Mouse (Mus musculus): ENCODE measurements around the gene Smcp. TPM values are rescaled to one million over a fixed set of nuclear protein-coding genes. Genes with fewer than 3 reads are reported as not detected.

The Smcp gene
- polyA plus RNA-seq (2015; fragmentation: Nextera tagmentation; extraction: Ambion mirVana), result not detected in 2 replicates

DNA sequence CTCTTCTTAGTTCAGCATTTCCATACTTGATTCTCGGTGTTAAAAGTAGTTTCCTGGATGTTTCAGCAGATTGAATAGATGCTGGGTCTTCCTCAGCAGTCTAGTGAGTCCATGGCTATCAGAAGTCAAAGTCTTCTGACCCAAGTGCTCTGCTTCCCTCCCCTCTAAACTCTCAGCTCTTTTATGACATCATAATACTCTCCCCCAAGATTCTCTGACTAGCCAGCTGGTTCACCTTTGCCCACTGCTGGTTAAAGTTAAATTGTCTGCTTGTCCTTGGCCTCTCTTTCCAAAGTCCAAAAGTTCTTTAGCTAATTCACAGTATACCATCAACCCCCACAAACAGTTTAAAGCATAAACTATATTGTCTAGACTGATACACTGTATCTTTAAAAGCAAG lies at the start of gene Smcp:
TSS of gene Smcp (minus strand) at position 140 of the 400 bp plus-strand sequence.
- Histone ChIP-seq H3K9me3 (replicated peaks; ENCODE audit: low read length) (no peaks in the 10 kb centered on the region), H3K4me2 (ENCODE audit: low read length) (no peak within 1 kb of the TSS), H3K27ac (no peak within 1 kb of the TSS), H3K4me3 (replicated peaks; ENCODE audit: low read depth, low read length) (no peak within 1 kb of the TSS), H3K9ac (ENCODE audit: low read depth, low read length) (no peak within 1 kb of the TSS), H3K4me1 (replicated peaks; ENCODE audit: insufficient read depth, low read length) (no peaks in the 10 kb centered on the region), H3K36me3 (ENCODE audit: insufficient read depth, low read length) (no peaks in the 10 kb centered on the region), H3K27me3 (ENCODE audit: insufficient read depth, low read length) (no peaks in the 10 kb centered on the region)
- WGBS, result 78% methylated on average over 1 of the region's 1 CpGs
- TF ChIP-seq CTCF (IDR thresholded peaks at IDR 0.05; ENCODE audit: low read depth), result no peak
- DNase-seq (ENCODE audit: low spot score) (no peak), ATAC-seq (replicated peaks; ENCODE audit: low FRiP score, low read depth) (no peak)

DNA sequence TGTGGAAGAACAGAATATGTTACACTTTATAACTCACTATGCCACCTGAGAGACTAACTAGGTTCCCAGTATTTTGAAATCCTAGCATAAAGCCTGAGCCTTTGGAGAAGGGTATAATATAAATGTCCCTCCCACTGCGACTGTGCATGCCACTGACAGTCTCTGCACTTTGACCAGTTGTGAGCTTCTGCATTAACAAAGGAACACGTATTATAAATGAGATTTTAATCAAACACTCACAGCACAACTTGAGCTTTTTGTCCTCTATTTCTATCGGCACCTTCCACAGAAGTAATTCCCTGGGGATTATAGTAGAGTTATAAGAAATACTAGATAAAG lies 49.8 kb upstream of the Smcp start:
- H3K9me3 ChIP-seq (replicated peaks; ENCODE audit: low read length), result no peaks in the 10 kb centered on the region
- no peak overlapping the region for H3K4me3 ChIP-seq (replicated peaks; ENCODE audit: low read depth, low read length)
- DNase-seq (ENCODE audit: low spot score) (no peak), ATAC-seq (replicated peaks; ENCODE audit: low FRiP score, low read depth) (peak; percentile 78)
- 62% methylated on average over 3 of the region's 3 CpGs for WGBS
- no peak for TF ChIP-seq CTCF (IDR thresholded peaks at IDR 0.05; ENCODE audit: low read depth)
- H3K27me3 ChIP-seq (ENCODE audit: insufficient read depth, low read length), result no peaks in the 10 kb centered on the region
- H3K9ac ChIP-seq (ENCODE audit: low read depth, low read length), result no peak overlapping the region
- H3K27ac ChIP-seq, result no peak overlapping the region
- no peaks in the 10 kb centered on the region for H3K36me3 ChIP-seq (ENCODE audit: insufficient read depth, low read length)
- H3K4me1 ChIP-seq (replicated peaks; ENCODE audit: insufficient read depth, low read length), result no peaks in the 10 kb centered on the region
- no peak overlapping the region for H3K4me2 ChIP-seq (ENCODE audit: low read length)

DNA sequence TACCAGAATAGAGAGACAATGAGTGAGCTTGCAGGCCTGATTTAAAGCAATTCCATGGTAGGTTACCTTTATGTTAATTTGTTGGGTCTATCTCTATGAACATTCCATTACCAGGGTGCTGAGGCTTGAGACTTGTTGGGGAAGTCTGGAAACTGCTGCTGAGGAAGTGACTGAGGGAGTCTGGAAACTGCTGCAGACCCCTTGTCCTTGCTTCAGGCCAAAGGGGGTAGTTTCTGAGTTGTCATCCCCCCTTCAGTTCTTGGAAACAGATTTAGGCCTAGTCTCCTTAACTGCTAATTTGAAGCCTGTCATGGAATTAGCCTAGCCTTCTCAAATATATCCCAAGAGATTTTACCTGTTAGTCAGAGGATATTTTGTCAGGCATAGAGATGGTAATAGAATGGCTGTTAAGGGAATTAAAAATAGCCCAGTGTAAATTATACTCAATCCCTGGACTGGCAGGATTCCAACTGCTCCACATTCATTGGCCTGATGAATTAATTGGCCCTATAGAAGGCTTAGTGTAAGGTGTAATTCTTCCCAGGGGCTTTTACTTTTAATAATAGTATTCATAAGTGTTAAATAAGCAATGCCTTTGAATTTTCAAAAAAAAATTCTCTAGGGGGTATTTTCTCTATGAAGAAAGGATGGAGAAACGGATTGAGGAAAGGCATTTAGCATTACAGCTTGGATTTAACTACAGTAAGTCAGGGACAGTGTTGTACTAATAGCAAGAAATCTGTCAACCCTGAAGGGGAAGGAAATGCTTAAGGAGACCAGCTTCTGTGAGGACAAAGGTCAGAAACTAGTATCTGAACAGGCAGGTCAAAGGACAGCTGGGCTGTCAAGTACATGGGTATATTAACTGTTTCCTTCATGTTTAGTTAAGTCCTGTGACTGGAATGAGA lies 49.2 kb upstream of the Smcp start:
- H3K9me3 ChIP-seq (replicated peaks; ENCODE audit: low read length), result no peaks in the 10 kb centered on the region
- ATAC-seq (replicated peaks; ENCODE audit: low FRiP score, low read depth) (peak; percentile 90), DNase-seq (ENCODE audit: low spot score) (peak; percentile 32)
- H3K4me1 ChIP-seq (replicated peaks; ENCODE audit: insufficient read depth, low read length), result no peaks in the 10 kb centered on the region
- TF ChIP-seq CTCF (IDR thresholded peaks at IDR 0.05; ENCODE audit: low read depth), result no peak
- H3K9ac ChIP-seq (ENCODE audit: low read depth, low read length), result no peak overlapping the region
- H3K4me2 ChIP-seq (ENCODE audit: low read length), result no peak overlapping the region
- H3K4me3 ChIP-seq (replicated peaks; ENCODE audit: low read depth, low read length), result no peak overlapping the region
- WGBS, result 21% methylated on average over 1 of the region's 1 CpGs
- no peaks in the 10 kb centered on the region for H3K36me3 ChIP-seq (ENCODE audit: insufficient read depth, low read length)
- no peak overlapping the region for H3K27ac ChIP-seq
- no peaks in the 10 kb centered on the region for H3K27me3 ChIP-seq (ENCODE audit: insufficient read depth, low read length)

DNA sequence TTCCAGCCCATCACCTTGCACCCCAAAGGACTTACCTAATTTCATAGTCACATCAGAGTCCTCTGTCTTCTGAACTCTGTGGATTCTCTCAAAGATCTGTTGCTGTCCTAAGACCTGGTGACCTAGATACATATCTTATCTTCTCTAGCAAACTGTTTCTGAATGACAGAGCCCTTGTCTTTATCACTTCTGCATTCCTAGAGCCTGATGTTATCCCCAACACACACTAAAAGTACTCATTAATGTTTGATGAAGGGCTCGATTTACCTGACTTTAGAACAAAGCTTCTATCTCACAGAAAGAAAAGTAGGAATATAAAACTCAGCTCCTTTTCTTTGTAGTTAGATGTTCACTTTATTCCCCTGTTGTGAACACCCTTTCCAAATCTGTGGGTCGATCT lies 32.8 kb upstream of the Smcp start, which contains the start of gene Lce6a:
TSS of gene Lce6a (minus strand) at position 101 of the 400 bp plus-strand sequence.
- TF ChIP-seq CTCF (IDR thresholded peaks at IDR 0.05; ENCODE audit: low read depth), result no peak
- H3K27ac ChIP-seq, result no peak within 1 kb of the TSS
- H3K9me3 ChIP-seq (replicated peaks; ENCODE audit: low read length), result no peaks in the 10 kb centered on the region
- 80% methylated on average over 2 of the region's 2 CpGs for WGBS
- DNase-seq (ENCODE audit: low spot score) (no peak), ATAC-seq (replicated peaks; ENCODE audit: low FRiP score, low read depth) (no peak)
- no peak within 1 kb of the TSS for H3K4me3 ChIP-seq (replicated peaks; ENCODE audit: low read depth, low read length)
- no peaks in the 10 kb centered on the region for H3K36me3 ChIP-seq (ENCODE audit: insufficient read depth, low read length)
- H3K4me2 ChIP-seq (ENCODE audit: low read length), result no peak within 1 kb of the TSS
- no peak within 1 kb of the TSS for H3K9ac ChIP-seq (ENCODE audit: low read depth, low read length)
- no peaks in the 10 kb centered on the region for H3K4me1 ChIP-seq (replicated peaks; ENCODE audit: insufficient read depth, low read length)
- no peaks in the 10 kb centered on the region for H3K27me3 ChIP-seq (ENCODE audit: insufficient read depth, low read length)

DNA sequence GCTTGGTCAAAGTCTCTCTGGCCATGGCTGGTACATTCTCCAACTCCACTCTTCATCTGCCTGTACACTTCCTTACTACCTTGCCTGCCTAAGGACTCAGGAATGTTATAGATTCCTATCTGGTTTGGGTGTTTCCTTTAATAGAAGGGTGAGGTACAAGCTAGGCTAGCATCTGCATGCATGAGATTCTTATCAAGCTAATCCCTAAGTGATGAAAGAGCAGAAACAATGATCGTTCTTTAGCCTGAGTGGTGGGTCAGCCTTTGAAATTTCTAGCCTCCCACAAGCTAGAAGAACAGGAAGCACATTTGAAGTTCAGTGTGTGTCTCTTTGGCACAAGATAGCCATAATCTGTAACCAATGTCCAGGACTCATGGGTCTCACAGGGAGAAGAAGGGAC lies 21.0 kb upstream of the Smcp start:
- no peaks in the 10 kb centered on the region for H3K36me3 ChIP-seq (ENCODE audit: insufficient read depth, low read length)
- no peak for TF ChIP-seq CTCF (IDR thresholded peaks at IDR 0.05; ENCODE audit: low read depth)
- no peak overlapping the region for H3K9ac ChIP-seq (ENCODE audit: low read depth, low read length)
- no peaks in the 10 kb centered on the region for H3K27me3 ChIP-seq (ENCODE audit: insufficient read depth, low read length)
- no peak overlapping the region for H3K4me2 ChIP-seq (ENCODE audit: low read length)
- H3K9me3 ChIP-seq (replicated peaks; ENCODE audit: low read length), result no peaks in the 10 kb centered on the region
- ATAC-seq (replicated peaks; ENCODE audit: low FRiP score, low read depth) (no peak), DNase-seq (ENCODE audit: low spot score) (no peak)
- H3K4me1 ChIP-seq (replicated peaks; ENCODE audit: insufficient read depth, low read length), result no peaks in the 10 kb centered on the region
- H3K27ac ChIP-seq, result no peak overlapping the region
- 54% methylated on average over 1 of the region's 1 CpGs for WGBS
- no peak overlapping the region for H3K4me3 ChIP-seq (replicated peaks; ENCODE audit: low read depth, low read length)

DNA sequence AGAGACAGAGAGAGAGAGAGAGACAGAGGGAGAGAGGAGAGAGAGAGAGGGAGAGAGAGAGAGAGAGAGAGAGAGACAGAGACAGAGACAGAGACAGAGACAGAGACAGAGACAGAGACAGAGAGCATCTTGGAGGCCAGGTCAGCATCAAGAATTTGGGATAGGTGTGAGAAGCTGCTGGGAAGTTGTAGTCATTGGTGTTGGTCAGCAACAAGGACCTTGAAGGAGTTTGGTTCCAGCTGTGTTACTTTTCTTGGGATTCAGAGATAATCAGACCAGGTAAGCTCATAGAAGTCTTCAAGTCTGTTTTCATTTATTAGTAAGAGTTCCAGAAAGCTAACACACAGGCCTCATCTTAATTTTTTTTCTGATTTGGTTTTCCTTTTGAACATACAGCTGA lies 18.6 kb upstream of the Smcp start, which contains the start of gene 2210017I01Rik:
TSS of gene 2210017I01Rik (minus strand) at position 101 of the 400 bp plus-strand sequence.
- H3K4me1 ChIP-seq (replicated peaks; ENCODE audit: insufficient read depth, low read length), result no peaks in the 10 kb centered on the region

More for the DNA sequence above, 18.6 kb upstream of the Smcp start, which contains the start of gene 2210017I01Rik:
- Histone ChIP-seq H3K4me3 (replicated peaks; ENCODE audit: low read depth, low read length) (no peak within 1 kb of the TSS), H3K27ac (no peak within 1 kb of the TSS), H3K27me3 (ENCODE audit: insufficient read depth, low read length) (no peaks in the 10 kb centered on the region), H3K9me3 (replicated peaks; ENCODE audit: low read length) (no peaks in the 10 kb centered on the region), H3K9ac (ENCODE audit: low read depth, low read length) (no peak within 1 kb of the TSS), H3K36me3 (ENCODE audit: insufficient read depth, low read length) (no peaks in the 10 kb centered on the region), H3K4me2 (ENCODE audit: low read length) (no peak within 1 kb of the TSS)
- no peak for DNase-seq (ENCODE audit: low spot score)
- ATAC-seq (replicated peaks; ENCODE audit: low FRiP score, low read depth), result no peak
- no peak for TF ChIP-seq CTCF (IDR thresholded peaks at IDR 0.05; ENCODE audit: low read depth)
